Mouse (Mus musculus): ENCODE results near the gene Prrg3.
"Not testable (repeated sequence)": the region's sequence is repeated elsewhere in the genome, so short reads cannot be mapped to it uniquely, and the experiment has no call there.

Gene Prrg3

DNA sequence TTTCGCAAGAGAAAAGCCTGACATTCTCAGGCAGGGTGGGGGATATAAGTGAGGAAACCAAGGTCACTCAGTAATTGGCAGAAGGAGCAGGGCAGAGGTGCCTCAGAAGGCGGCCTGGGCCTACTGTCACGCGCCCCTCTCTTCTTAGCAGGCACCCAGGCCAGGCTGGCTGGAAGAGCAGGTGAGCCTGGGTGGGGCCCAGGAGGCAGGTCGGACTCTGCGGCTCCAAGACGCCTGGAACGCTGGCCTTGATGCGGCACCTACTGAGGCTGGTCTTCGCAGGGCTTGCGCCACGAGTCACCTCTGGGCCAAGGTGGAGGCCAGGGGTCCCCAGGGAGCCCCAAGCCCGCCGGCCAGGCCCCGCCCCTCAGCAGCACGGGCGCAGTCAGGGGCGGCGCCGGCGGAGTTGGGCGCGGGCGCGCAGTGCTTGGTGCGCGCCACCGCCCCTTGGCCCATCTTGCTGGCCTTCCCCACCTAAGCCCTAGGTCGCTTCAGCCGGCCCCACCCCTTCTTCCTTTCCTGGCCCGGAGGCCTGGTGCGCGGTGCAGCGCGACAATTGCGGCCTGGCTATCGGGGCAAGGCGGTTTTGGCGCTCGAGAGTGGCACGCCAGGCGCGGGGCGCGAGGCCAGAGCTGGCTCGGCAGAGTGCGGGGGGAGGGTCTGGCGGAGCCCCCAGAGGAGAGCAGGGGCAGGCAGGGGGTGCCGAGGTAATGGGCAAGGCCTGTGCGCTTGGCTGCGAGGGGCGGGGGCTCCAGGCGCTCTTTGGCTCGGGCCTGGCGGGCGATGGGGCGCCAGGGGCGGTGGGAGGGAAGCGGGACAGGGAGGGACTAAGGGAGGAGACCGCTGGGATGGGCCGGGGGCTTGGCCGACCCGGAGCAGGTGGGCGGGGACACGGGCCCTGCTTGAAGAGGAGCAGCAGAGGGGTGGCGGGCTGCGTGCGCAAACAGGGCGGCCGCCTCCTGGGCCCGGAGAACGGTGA lies at the start of gene Prrg3:
Prrg3 (plus strand) TSS at position 552 of the 979 bp plus-strand sequence.
- in situ Hi-C loops (cut with MboI; ENCODE audit: low sequenced_read_pairs), result no loop called here

DNA sequence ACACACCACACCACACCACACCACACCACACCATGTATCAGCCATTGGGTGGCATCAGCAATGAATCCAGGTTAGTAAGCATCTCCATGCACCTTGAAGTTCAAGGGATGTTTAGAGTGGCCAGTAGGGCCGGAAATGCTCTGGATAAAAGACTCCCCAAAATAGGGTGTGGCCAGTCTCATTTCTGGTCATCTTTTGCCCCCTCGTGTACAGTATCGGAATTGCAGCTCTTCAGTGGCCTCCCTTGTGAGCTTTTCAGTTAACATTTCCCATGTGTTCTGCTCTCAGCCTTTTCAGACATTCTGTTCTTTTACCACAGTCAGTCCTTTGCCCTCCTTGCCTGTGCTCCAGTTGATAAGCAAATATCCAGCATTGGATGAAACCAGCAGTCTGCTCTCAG lies 15.8 kb upstream of the Prrg3 start:
- in situ Hi-C loops (cut with MboI; ENCODE audit: low sequenced_read_pairs), result loop anchor here (5.0 kb wide), 1 partner anchor 299 kb away; no protein-coding TSS in a partner anchor

GRCm38 (mm10) chrX:71958366-71958765 lies 4.1 kb upstream of the Prrg3 start:
- in situ Hi-C loops (cut with MboI; ENCODE audit: low sequenced_read_pairs), result no loop called here

GRCm38 (mm10) chrX:71963275-71963912 lies 970 bp downstream of the Prrg3 start:
- in situ Hi-C loops (cut with MboI; ENCODE audit: low sequenced_read_pairs), result no loop called here

GRCm38 (mm10) chrX:71968216-71968615 lies 5.8 kb downstream of the Prrg3 start:
- in situ Hi-C loops (cut with MboI; ENCODE audit: low sequenced_read_pairs), result no loop called here

DNA sequence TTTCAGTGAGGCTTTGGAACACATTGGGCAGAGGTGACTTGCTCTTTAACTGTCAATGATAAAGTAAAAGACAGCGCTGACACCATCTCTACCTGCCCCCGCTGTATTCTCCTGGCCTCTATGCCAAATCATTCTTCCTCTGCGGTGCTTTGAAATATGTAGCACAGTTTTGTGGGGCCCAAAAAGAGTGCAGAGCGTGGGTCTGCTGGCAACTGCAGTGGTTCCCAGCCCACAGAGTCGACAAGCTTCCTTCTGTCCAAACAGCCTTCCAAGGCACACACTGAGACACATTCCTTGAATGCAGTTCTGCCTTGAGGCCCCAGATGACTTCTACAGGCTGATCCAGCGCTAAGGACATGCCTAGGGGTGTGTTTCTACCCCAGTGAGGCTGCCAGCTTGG lies 6.4 kb downstream of the Prrg3 start:
- in situ Hi-C loops (cut with MboI; ENCODE audit: low sequenced_read_pairs), result no loop called here

- in situ Hi-C loops (cut with MboI; ENCODE audit: low sequenced_read_pairs), result no loop called here
Observed at GRCm38 (mm10) chrX:71971325-71971724, 8.9 kb downstream of the Prrg3 start.

DNA sequence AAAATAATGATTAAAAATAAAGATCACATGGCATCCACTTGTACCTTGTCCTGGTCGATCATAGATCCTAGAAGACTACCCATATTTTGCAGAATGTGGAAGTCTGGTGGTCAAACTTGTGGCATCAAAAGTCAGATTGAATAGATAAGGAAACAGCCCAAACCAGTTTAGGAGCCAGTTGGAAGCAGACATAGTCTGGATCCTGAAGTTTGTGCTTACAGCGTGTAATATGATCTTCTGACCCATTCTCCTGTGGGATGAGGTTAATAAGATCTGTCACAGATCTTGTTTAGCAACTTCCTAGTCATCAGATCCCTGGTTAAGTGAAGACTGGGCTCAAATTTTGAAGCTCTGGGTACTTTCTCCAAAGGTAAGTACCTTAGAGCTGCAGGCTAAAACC lies 10.3 kb downstream of the Prrg3 start, which contains the start of gene Fate1:
Fate1 (plus strand) TSS at position 301 of the 400 bp plus-strand sequence.
- in situ Hi-C loops (cut with MboI; ENCODE audit: low sequenced_read_pairs), result no loop called here

DNA sequence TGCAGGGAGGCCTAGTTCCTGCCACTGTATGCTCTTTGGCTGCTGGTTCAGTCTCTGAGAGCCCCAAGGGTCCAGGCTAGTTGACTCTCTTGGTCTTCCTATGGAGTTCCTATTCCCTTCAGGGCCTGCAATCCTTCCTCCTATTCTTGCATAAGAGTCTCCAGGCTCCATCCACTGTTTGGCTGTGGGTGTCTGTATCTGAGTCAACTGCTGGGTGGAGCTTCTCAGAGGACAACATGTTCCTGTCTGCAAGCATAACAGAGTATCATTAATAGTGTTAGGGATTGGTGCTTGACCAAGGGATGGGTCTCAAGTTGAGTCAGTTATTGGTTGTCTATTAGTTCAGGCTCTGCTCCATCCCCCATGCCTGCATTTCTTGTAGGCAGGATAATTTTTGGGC lies 15.3 kb downstream of the Prrg3 start:
- in situ Hi-C loops (cut with MboI; ENCODE audit: low sequenced_read_pairs), result not testable (repeated sequence)

- in situ Hi-C loops (cut with MboI; ENCODE audit: low sequenced_read_pairs), result no loop called here
Observed at GRCm38 (mm10) chrX:71980443-71980842, 18.0 kb downstream of the Prrg3 start.

DNA sequence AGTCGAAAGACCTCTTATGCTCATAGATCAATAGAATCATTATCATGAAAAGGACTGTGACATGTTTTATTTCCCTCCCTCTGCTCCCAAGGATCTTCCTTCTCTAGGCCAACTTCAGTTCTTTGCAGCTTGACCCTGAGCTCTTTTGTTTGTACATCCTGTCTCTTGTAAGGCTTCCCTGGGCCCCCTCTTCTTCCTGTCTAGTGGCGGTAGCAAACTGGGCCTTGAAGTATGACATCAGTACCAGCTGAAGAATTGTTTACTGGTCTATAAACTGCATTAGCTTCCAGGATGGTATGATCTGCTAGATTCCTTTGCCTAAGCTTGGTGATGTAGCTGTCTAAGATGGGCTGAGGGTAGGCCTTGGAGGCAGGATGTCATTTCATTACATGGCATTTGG lies 18.9 kb downstream of the Prrg3 start:
- in situ Hi-C loops (cut with MboI; ENCODE audit: low sequenced_read_pairs), result no loop called here

DNA sequence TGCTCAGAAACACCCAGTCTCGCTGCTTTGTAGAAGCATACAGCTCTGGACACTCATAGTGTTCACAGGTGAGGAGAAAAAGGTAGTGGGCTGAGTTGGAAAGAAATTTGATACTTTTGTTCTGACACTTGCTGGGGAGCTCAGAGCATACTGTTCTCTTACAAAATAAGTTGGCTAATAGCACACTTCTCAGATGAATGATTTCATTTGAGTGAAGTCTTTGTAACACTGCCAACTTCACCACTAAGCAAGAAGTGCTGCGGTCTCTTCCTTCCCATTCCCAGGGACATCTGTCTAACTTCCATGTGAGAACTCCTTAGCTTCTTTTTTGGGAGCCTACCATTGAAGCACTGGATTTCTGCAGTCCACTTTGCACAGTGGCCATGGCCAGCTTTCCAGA lies 20.8 kb downstream of the Prrg3 start:
- in situ Hi-C loops (cut with MboI; ENCODE audit: low sequenced_read_pairs), result no loop called here

- in situ Hi-C loops (cut with MboI; ENCODE audit: low sequenced_read_pairs), result no loop called here
Observed at GRCm38 (mm10) chrX:71983775-71984174, 21.4 kb downstream of the Prrg3 start.

GRCm38 (mm10) chrX:71991549-71991948 lies 29.1 kb downstream of the Prrg3 start, which contains the start of gene Cnga2:
Gene Cnga2 (plus strand): TSS chrX:71991849.
- in situ Hi-C loops (cut with MboI; ENCODE audit: low sequenced_read_pairs), result no loop called here

DNA sequence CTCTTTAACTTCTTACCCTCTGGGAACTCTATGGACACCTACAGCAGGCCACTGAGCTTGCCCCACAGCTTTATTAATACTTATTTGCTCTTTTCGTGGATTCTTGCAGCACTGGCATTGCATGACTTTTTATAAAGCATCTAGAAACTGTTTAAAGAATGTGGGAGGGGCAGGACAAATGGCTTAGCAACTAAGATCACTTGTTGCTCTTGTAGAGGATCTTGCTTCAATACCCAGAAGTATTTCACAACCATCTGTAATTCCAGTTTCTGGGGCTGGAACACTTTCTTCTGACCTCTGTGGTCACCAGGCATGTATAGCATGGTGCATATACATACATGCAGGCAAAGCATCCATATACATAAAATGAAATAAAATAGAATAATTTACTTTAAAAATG lies 33.5 kb downstream of the Prrg3 start:
- in situ Hi-C loops (cut with MboI; ENCODE audit: low sequenced_read_pairs), result no loop called here

DNA sequence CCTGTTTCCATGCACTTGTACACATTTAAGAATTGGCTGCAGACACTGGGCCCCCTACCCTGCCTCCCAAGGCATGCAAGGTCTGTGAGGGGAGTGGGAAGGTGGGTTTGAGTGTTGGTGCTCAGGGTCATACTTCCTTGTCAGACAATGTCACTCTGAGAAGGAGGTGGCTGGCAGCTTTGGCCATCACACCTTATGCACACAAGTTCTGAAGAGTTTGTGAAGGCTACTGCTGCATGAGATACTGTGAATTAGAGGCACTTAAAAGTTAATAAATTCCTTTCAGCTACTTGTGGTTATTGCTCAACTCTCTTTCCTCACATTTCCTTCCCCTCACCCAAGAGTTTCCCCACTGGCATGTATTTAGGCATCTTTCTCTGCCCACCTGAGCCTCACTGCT lies 47.5 kb downstream of the Prrg3 start:
- in situ Hi-C loops (cut with MboI; ENCODE audit: low sequenced_read_pairs), result no loop called here

- in situ Hi-C loops (cut with MboI; ENCODE audit: low sequenced_read_pairs), result no loop called here
Observed at GRCm38 (mm10) chrX:72012236-72012635, 49.8 kb downstream of the Prrg3 start.

- in situ Hi-C loops (cut with MboI; ENCODE audit: low sequenced_read_pairs), result no loop called here
Observed at GRCm38 (mm10) chrX:72012804-72013203, 50.4 kb downstream of the Prrg3 start.

GRCm38 (mm10) chrX:72022241-72022640 lies 59.8 kb downstream of the Prrg3 start:
- in situ Hi-C loops (cut with MboI; ENCODE audit: low sequenced_read_pairs), result no loop called here

Data from CH12F3 (cell line).